Mouse (Mus musculus): ENCODE measurements around the gene Pcbp2. TPM values are rescaled to one million over a fixed set of nuclear protein-coding genes. Genes with fewer than 3 reads are reported as not detected.
A peak's percentile ranks its signal among the peaks of the same experiment; 100 is the strongest.

Gene Pcbp2
- polyA plus RNA-seq, 1 experiment from 2014 or later = 223 TPM

DNA sequence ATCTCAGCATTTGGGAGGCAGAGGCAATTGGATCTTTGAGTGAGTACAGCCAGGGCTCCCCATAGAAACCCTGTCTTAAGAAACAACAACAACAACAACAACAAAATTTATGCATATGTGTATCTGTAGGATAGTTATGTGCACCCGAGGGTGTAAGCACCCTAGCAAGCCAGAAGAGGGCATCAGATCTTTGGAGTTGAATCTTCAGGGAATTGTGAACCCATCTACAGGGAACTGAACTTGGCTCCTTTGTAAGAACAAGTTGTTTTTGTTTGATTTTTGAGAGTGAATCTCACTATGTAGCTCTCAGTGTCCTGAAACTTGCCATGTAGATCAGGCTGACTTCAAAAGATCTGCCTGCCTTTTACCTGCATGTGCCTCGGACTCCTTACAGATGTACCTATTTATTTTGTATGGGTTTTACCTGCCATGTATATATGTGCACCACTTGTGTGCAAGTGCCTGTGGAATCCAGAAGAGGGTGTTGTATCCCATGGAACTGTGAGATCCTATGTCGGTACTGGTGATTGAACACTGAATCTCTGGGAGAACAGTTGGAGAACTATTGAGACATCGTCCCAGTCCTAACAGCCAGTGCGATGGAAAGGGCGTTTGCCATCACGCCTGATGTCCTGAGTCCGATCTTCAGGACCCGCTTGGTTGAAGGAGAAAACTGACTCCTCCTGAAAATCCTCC, 1.5 kb upstream of the Pcbp2 start:
- ATAC-seq (ENCODE audit: insufficient number of reproducible peaks, low FRiP score, low TSS enrichment, low read depth) = no peak
- Histone ChIP-seq H3K9me3 (replicated peaks) (no peaks in the 10 kb centered on the region), H3K27me3 (no peaks in the 10 kb centered on the region), H3K9ac (no peak overlapping the region), H3K36me3 (peaks cover 12% of the 10 kb centered on the region; the same call in 1 of the 2 replicates), H3K4me1 (peaks cover 15% of the 10 kb centered on the region), H3K4me3 (replicated peaks) (no peak overlapping the region), H3K27ac (replicated peaks) (no peak overlapping the region), H3K4me2 (replicated peaks) (no peak overlapping the region)
- WGBS = 94% methylated on average over 9 of the region's 9 CpGs

- Histone ChIP-seq H3K27me3 (no peaks in the 10 kb centered on the region), H3K9ac (peak overlapping the region; percentile 93), H3K36me3 (peaks cover 31% of the 10 kb centered on the region), H3K4me1 (peaks cover 15% of the 10 kb centered on the region), H3K4me2 (replicated peaks) (peak overlapping the region; percentile 52), H3K4me3 (replicated peaks) (peak overlapping the region; percentile 86), H3K27ac (replicated peaks) (peak overlapping the region; percentile 98), H3K9me3 (replicated peaks) (no peaks in the 10 kb centered on the region)
- WGBS = under 1% methylated on average over 42 of the region's 67 CpGs
- ATAC-seq (ENCODE audit: insufficient number of reproducible peaks, low FRiP score, low TSS enrichment, low read depth) = peak; percentile 68
These were observed 411 bp downstream of the Pcbp2 start for GRCm38 (mm10) chr15:102470605-102471294.

GRCm38 (mm10) chr15:102471295-102471645, 931 bp downstream of the Pcbp2 start:
- H3K36me3 ChIP-seq = peaks cover 36% of the 10 kb centered on the region
- peak overlapping the region; percentile 52 for H3K4me2 ChIP-seq (replicated peaks)
- no peaks in the 10 kb centered on the region for H3K9me3 ChIP-seq (replicated peaks)
- H3K27me3 ChIP-seq = no peaks in the 10 kb centered on the region
- H3K9ac ChIP-seq = peak overlapping the region; percentile 93
- H3K4me1 ChIP-seq = peaks cover 15% of the 10 kb centered on the region
- 1% methylated on average over 10 of the region's 10 CpGs for WGBS
- ATAC-seq (ENCODE audit: insufficient number of reproducible peaks, low FRiP score, low TSS enrichment, low read depth) = no peak
- peak overlapping the region; percentile 86 for H3K4me3 ChIP-seq (replicated peaks)
- peak overlapping the region; percentile 98 for H3K27ac ChIP-seq (replicated peaks)

- Histone ChIP-seq H3K9me3 (replicated peaks) (no peaks in the 10 kb centered on the region), H3K36me3 (peaks cover 39% of the 10 kb centered on the region), H3K4me2 (replicated peaks) (peak overlapping the region; percentile 52), H3K27me3 (no peaks in the 10 kb centered on the region), H3K4me1 (peaks cover 15% of the 10 kb centered on the region), H3K9ac (peak overlapping the region; percentile 93; the same call in 1 of the 2 replicates), H3K4me3 (replicated peaks) (peak overlapping the region; percentile 86), H3K27ac (replicated peaks) (no peak overlapping the region)
- no peak for ATAC-seq (ENCODE audit: insufficient number of reproducible peaks, low FRiP score, low TSS enrichment, low read depth)
These were observed 1.4 kb downstream of the Pcbp2 start for GRCm38 (mm10) chr15:102471727-102472126.

- no peak overlapping the region for H3K4me3 ChIP-seq (replicated peaks)
- no peak for ATAC-seq (ENCODE audit: insufficient number of reproducible peaks, low FRiP score, low TSS enrichment, low read depth)
- H3K27me3 ChIP-seq = no peaks in the 10 kb centered on the region
- no peak overlapping the region for H3K9ac ChIP-seq
- 61% methylated on average over 2 of the region's 2 CpGs for WGBS
- H3K4me2 ChIP-seq (replicated peaks) = no peak overlapping the region
- peaks cover 51% of the 10 kb centered on the region for H3K36me3 ChIP-seq
- H3K4me1 ChIP-seq = peaks cover 15% of the 10 kb centered on the region
- no peak overlapping the region for H3K27ac ChIP-seq (replicated peaks)
- no peaks in the 10 kb centered on the region for H3K9me3 ChIP-seq (replicated peaks)
These were observed 2.9 kb downstream of the Pcbp2 start for GRCm38 (mm10) chr15:102473246-102473645.

DNA sequence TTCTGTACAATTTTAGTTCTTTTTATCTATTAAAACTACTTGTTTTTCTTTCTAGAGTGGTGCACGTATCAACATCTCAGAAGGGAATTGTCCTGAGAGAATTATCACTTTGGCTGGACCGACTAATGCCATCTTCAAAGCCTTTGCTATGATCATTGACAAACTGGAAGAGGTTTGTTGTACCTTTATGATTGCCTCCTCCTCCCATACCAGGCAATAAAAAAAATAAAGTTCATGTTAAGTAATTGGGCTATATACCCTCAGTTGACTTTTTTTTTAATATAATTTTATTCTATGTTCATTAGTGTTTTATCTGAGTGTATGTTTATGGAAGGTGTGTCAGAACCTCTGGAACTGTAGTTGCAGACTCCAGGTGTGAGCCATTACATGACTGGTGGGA, 4.2 kb downstream of the Pcbp2 start:
- Histone ChIP-seq H3K4me2 (replicated peaks) (no peak overlapping the region), H3K4me3 (replicated peaks) (no peak overlapping the region), H3K9me3 (replicated peaks) (no peaks in the 10 kb centered on the region), H3K4me1 (peaks cover 15% of the 10 kb centered on the region), H3K27me3 (no peaks in the 10 kb centered on the region), H3K36me3 (peaks cover 55% of the 10 kb centered on the region), H3K27ac (replicated peaks) (no peak overlapping the region), H3K9ac (no peak overlapping the region)
- WGBS = 88% methylated on average over 2 of the region's 2 CpGs
- ATAC-seq (ENCODE audit: insufficient number of reproducible peaks, low FRiP score, low TSS enrichment, low read depth) = no peak

GRCm38 (mm10) chr15:102483136-102483535, 12.8 kb downstream of the Pcbp2 start:
- Histone ChIP-seq H3K4me3 (replicated peaks) (no peak overlapping the region), H3K9ac (no peak overlapping the region), H3K27ac (replicated peaks) (no peak overlapping the region), H3K9me3 (replicated peaks) (no peaks in the 10 kb centered on the region), H3K27me3 (no peaks in the 10 kb centered on the region), H3K4me2 (replicated peaks) (no peak overlapping the region), H3K4me1 (no peaks in the 10 kb centered on the region), H3K36me3 (peaks cover 68% of the 10 kb centered on the region)
- WGBS = 82% methylated on average over 3 of the region's 3 CpGs
- no peak for ATAC-seq (ENCODE audit: insufficient number of reproducible peaks, low FRiP score, low TSS enrichment, low read depth)

DNA sequence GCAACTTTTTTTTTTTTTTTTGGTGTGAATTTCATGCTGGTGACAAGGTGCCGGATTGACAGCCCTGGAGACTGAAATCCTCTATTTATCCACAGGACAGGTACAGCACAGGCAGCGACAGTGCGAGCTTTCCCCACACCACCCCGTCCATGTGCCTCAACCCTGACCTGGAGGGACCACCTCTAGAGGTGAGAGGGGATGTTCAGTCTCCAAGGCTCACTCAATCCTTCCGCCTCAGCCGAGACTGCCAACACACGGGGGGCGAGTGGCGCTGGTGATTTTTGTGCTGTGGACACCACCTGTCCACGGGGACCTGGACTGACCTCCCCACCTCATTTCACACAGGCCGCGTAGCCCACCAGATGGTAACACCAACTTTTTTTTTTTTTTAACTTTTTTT, 15.5 kb downstream of the Pcbp2 start:
- no peak overlapping the region for H3K4me2 ChIP-seq (replicated peaks)
- no peak overlapping the region for H3K27ac ChIP-seq (replicated peaks)
- H3K9me3 ChIP-seq (replicated peaks) = no peaks in the 10 kb centered on the region
- H3K27me3 ChIP-seq = no peaks in the 10 kb centered on the region
- peaks cover 81% of the 10 kb centered on the region for H3K36me3 ChIP-seq
- WGBS = 92% methylated on average over 12 of the region's 12 CpGs
- no peak overlapping the region for H3K9ac ChIP-seq
- no peaks in the 10 kb centered on the region for H3K4me1 ChIP-seq
- no peak for ATAC-seq (ENCODE audit: insufficient number of reproducible peaks, low FRiP score, low TSS enrichment, low read depth)
- no peak overlapping the region for H3K4me3 ChIP-seq (replicated peaks)

- H3K4me3 ChIP-seq (replicated peaks) = no peak overlapping the region
- no peaks in the 10 kb centered on the region for H3K27me3 ChIP-seq
- H3K9me3 ChIP-seq (replicated peaks) = no peaks in the 10 kb centered on the region
- no peak overlapping the region for H3K4me2 ChIP-seq (replicated peaks)
- peaks cover 75% of the 10 kb centered on the region for H3K36me3 ChIP-seq
- no peak for ATAC-seq (ENCODE audit: insufficient number of reproducible peaks, low FRiP score, low TSS enrichment, low read depth)
- H3K9ac ChIP-seq = no peak overlapping the region
- WGBS = 65% methylated on average over 1 of the region's 1 CpGs
- H3K27ac ChIP-seq (replicated peaks) = no peak overlapping the region
- no peaks in the 10 kb centered on the region for H3K4me1 ChIP-seq
These were observed 17.3 kb downstream of the Pcbp2 start for GRCm38 (mm10) chr15:102487664-102488063.

DNA sequence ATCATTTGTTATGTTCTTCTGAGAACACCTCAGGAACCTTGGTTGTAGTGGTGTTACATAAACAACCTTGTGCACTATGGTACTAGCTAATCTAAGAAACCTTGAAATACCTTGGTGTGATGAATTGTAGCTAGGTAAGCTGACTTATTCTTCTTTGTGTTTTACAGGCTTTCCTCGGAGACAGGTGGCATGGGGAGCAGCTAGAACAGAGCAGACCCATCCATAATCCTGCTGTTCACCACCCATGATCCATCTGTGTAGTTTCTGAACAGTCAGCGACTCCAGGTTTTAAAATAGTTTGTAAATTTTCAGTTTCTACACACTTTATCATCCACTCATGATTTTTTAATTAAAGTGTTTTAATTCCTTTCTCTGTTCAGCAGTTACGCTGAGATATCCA, 28.0 kb downstream of the Pcbp2 start:
- H3K9ac ChIP-seq = no peak overlapping the region
- H3K4me3 ChIP-seq (replicated peaks) = no peak overlapping the region
- H3K4me2 ChIP-seq (replicated peaks) = no peak overlapping the region
- ATAC-seq (ENCODE audit: insufficient number of reproducible peaks, low FRiP score, low TSS enrichment, low read depth) = no peak
- no peaks in the 10 kb centered on the region for H3K4me1 ChIP-seq
- 83% methylated on average over 3 of the region's 3 CpGs for WGBS
- no peaks in the 10 kb centered on the region for H3K27me3 ChIP-seq
- H3K27ac ChIP-seq (replicated peaks) = no peak overlapping the region
- H3K36me3 ChIP-seq = peaks cover 86% of the 10 kb centered on the region
- H3K9me3 ChIP-seq (replicated peaks) = no peaks in the 10 kb centered on the region

GRCm38 (mm10) chr15:102499370-102499769, 29.0 kb downstream of the Pcbp2 start:
- WGBS = 69% methylated on average over 3 of the region's 3 CpGs
- H3K9me3 ChIP-seq (replicated peaks) = no peaks in the 10 kb centered on the region
- no peak overlapping the region for H3K4me2 ChIP-seq (replicated peaks)
- H3K36me3 ChIP-seq = peaks cover 88% of the 10 kb centered on the region
- H3K9ac ChIP-seq = no peak overlapping the region
- no peaks in the 10 kb centered on the region for H3K27me3 ChIP-seq
- ATAC-seq (ENCODE audit: insufficient number of reproducible peaks, low FRiP score, low TSS enrichment, low read depth) = no peak
- no peak overlapping the region for H3K27ac ChIP-seq (replicated peaks)
- no peaks in the 10 kb centered on the region for H3K4me1 ChIP-seq
- no peak overlapping the region for H3K4me3 ChIP-seq (replicated peaks)

DNA sequence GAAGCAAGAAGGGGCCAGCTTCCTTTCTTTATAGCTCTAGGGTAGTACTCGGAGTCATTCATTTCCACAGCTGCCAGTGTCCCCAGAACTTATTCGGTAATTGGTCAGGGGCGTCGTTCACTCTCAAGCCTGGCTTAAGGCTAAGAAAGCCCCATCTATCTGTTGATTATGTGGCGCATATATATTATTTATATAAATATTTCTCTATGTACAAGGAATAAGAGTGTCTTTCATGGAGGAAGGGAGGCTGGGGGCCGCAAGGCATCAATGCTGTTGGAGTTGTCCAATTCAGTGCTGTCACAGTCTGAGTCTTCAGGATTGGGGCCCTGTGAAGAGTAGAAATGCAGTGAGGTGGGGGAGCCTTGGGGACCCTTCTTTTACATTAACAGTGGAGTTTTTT, 29.5 kb downstream of the Pcbp2 start:
- 82% methylated on average over 6 of the region's 6 CpGs for WGBS
- no peak for ATAC-seq (ENCODE audit: insufficient number of reproducible peaks, low FRiP score, low TSS enrichment, low read depth)

More for the DNA sequence above, 29.5 kb downstream of the Pcbp2 start:
- no peaks in the 10 kb centered on the region for H3K9me3 ChIP-seq (replicated peaks)
- no peaks in the 10 kb centered on the region for H3K27me3 ChIP-seq
- H3K36me3 ChIP-seq = peaks cover 90% of the 10 kb centered on the region
- H3K4me1 ChIP-seq = no peaks in the 10 kb centered on the region
- H3K4me2 ChIP-seq (replicated peaks) = no peak overlapping the region
- H3K4me3 ChIP-seq (replicated peaks) = no peak overlapping the region
- H3K9ac ChIP-seq = no peak overlapping the region
- H3K27ac ChIP-seq (replicated peaks) = no peak overlapping the region

Data from embryonic facial prominence, embryonic 15.5 days (tissue).